Mouse (Mus musculus) lung, postnatal 14 days (tissue): ENCODE measurements around the gene Dhrs1.

Experiments used
- DNase-seq: peaks from one replicate; pipeline ENCODE4 v3.0.0; 2021

The Dhrs1 gene

DNA sequence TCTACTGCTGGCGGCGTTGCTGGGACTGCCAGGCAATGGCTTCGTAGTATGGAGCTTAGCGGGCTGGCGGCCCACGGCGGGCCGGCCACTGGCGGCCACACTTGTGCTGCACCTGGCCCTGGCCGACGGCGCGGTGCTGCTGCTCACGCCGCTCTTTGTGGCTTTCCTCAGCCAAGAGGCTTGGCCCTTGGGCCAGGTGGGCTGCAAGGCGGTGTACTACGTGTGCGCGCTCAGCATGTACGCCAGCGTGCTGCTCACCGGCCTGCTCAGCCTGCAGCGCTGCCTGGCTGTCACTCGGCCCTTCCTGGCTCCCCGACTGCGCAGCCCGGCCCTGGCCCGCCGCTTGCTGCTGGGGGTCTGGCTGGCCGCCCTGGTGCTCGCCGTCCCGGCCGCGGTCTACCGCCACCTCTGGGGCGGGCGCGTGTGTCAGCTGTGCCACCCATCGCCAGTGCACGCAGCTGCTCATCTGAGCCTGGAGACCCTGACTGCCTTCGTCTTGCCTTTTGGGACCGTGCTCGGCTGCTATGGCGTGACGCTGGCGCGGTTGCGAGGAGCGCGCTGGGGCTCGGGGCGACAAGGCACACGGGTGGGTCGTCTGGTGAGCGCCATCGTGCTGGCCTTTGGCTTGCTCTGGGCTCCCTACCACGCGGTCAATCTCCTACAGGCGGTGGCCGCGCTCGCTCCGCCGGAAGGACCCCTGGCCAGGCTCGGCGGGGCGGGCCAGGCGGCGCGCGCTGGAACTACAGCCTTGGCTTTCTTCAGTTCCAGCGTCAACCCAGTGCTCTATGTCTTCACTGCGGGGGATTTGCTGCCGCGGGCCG is 16.7 kb upstream of the Dhrs1 start:
- peak; percentile 52 for DNase-seq

DNA sequence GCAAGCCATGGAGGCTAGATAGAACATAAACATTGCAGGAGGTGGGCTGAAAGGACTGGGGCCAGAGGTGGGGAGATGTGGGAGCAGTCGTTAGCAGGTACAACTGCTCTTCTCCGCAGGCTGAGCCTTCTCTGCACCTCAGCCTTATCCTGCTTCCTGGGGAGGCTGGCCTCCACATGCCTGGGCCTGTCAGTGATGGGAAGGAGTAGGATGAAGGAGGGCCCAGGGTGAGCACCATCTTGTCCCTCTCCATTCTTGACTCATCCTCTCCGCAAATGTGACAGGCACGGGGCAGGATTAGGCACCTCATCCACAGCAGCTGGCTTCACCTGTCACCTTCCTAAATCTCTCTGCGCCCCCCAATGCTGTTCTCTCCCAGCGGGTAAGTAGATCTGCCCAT is 15.7 kb upstream of the Dhrs1 start, which contains the start of gene Ltb4r2:
Gene Ltb4r2, plus strand, starts transcription at position 266 of the 400 bp plus-strand sequence.
- no peak for DNase-seq

DNA sequence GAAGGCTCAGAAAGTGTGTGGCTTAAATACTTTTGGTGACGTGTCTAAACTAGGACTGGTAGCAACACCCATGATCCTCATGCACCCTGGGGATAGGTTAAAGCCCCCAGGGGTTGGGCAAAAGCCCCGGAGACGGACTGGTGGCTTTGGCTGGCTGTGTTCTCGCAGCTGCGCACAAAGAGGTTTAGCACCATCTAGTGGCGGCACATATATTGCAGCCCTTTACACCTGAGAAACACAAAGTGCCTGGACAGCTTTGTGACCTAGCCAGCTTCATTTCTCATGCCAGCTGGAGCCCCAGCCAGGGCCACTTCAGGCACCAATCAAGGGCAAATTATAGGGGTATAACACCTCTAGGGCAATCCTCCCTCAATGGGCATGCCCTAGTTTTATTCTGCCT is 14.7 kb upstream of the Dhrs1 start:
- DNase-seq = peak; percentile 93

DNA sequence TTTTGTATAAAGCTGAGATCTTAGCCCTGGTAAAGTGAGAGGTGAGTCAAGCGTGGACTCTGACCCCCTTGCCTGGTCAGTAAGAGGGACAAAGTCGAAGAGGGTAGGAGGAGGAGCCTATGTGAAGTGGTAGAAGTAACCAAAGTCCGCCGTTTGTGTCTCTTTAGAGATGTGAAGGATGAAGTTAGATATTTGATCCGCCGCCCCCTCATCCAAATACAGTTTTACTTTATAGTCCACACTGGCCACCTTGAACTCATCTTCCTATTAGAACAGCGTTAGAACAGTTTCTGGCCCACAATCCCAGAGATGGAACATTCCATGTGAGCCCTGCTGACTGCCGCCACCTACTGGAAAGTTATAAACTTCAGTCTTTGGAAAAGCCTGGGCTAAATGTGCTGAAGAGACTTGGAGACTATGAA is 12.9 kb upstream of the Dhrs1 start, which contains the start of gene Cideb:
Gene Cideb, minus strand, starts transcription at position 96 of the 422 bp plus-strand sequence.
- peak; percentile 60 for DNase-seq

DNA sequence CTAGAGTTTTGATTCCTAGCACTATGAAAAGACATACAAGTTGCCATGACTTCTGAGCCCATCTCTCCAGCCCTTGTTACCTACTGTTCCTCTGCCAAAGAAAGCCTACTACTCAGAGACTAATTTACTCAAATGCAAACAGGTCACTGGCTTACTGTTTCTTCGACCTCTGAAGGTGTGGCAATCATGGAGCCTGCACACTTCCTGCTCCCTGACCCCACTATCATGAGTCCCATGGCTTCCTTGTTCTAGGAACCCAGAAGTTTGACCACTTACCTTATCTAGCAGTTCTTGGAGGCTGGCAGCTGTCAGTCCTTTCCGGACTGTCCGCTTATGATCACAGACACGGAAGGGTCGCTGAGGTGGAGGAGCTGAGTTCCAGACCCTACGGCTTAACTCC is 12.1 kb upstream of the Dhrs1 start:
- DNase-seq = no peak

DNA sequence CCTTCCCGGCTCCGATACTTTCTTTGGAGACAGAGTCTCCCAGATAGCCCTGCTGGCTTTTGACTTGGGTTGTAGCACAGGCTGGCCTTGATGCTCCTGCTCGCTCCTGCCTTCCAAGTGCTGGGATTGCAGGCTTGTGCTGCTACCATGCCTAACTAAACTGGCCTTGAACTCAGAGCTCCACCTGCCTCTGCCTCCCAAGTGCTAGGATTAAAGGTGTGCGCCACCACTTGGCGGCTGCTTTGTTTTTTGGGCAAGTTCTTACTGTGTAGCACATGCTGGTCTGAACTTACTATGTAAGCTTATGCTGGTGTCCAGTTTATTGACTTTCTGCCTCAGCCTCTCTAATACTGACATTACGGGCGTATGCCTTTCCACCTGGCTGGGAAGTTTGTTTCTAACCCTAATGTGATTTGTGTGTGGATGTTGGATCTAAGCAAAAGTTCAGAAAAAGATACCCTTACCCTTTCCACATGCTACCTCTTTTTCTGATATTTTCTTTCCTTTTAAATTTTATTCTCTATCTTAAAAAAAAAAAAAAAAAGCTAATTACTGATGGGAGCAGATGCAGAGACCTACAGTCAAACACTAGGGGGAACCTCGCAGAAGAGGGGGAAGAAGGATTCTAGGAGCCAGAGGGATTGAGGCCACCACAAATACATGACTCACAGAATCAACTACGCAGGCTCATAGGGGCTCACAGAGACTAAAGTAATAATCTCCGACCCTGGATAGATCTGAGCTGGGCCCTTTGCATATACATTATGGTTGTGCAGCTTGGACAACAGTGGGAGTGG is 1.8 kb upstream of the Dhrs1 start:
- no peak for DNase-seq

DNA sequence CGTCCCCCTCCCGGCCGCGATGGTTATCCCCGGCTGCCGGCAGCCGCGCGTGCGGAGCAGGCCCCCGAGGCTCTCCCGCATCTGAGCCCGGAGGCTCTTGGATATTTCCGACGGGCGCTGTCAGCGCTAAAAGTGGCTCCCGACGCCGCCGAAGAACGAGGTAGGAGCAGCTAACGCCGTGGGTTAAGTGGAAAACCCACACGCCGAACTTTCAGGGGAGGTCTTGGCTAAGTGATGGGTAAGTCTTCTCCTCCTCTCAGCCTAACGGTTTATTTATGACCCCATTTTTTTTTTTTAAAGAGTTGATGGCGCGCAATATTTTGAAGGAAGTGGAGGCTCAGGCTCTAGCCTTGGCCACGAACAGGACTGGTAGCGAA is 359 bp upstream of the Dhrs1 start:
- DNase-seq = no peak

DNA sequence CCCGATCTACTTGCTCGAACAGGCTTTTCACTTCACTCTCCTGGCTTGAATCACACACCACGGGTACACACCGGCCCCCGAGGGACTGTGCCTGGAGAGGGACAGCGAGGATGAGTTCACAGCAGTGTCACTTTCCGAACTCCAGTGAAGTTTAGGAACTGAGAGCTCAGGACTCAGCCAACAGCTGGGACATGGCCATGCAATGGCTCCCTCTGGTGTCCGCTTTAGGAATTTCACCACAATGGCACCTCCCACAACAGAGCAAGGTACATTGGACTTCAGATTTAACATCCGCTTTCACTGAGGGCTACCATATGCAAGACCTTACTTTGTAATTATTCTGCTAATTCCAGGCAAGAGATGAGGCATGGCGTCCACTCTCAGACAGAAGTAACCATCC is 1.8 kb downstream of the Dhrs1 start:
- peak; percentile 93 for DNase-seq

DNA sequence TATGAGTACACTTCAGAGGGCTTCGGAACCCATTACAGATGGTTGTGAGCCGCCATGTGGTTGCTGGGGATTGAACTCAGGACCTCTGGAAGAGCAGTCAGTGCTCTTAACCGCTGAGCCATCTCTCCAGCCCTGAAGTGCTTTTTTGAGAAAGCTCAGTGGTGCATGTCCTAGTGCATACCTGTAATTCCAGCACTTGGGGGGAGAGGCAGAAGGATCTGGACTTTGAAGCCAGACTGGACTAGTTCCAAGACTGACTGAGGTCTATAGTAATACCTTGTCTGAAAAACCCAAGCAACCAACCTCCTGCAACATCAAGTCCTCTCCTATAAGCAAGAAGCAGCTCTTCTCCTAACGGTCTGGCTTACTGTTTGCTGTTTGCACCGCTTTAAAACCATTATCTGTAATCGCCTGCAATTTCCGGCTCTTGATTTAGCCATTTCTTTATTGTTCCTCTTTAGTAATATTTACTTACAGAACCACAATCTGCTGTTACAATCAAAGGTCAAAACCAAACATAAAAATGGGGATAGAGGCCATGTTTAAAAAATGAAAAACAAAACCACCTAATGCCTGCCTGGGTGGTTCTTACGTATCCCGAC is 8.3 kb downstream of the Dhrs1 start:
- no peak for DNase-seq

DNA sequence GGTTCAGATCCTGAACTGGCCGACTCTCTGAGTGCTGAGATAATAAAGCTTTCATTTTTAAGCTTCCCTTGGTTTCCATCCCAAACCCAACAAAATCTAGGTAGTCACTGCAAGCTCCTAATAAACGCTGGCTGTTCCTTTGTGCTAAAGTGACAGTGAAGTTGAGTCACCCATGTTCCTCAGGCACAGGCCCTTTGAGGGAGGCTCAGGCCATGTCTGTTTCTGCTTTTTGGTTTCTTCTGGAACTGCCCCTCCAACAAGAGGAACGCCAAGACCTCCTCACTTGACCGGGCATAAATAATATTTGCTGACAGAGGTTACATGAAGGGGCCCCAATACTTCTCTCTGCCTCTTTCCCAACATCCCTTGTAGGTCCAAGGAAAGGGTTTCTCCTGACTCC is 9.7 kb downstream of the Dhrs1 start:
- DNase-seq = no peak

DNA sequence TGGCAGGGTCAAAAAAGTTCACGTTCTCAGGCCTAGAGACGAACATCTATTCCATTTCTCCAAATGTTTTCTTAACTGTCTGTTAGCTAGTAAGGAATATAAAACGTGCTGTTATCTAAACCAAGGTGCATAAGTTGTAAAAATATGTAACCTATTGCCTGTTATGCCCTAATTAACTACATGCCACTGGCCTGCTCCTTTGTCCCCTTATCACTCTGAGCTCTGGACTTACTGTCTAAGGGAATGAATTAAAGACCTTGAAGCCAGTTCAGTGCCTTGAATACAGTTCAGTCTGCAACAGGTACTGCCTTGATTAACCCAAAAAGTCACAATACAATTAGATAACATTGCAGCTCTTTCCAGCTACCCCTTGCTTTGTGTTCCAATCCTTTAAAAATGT is 10.2 kb downstream of the Dhrs1 start:
- no peak for DNase-seq

DNA sequence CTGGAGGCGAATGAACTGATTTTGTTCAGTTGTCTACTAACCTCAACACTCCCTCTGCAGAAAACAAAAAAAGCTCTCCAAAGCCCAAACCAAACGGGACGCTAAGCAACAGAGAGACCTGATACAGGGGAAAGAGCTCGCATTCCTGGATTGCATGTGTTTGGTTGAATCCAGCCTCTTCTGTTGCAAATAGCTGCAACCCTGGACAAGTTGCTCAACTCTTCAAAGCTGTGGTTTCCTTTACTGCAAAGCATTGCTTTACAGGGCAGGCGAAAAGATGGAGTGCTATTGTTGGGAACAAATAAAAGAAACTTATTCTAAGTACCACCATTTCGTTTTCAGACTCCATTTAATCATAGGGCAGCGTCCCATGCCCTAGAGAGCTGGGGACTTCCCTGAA is 10.6 kb downstream of the Dhrs1 start:
- DNase-seq = no peak

DNA sequence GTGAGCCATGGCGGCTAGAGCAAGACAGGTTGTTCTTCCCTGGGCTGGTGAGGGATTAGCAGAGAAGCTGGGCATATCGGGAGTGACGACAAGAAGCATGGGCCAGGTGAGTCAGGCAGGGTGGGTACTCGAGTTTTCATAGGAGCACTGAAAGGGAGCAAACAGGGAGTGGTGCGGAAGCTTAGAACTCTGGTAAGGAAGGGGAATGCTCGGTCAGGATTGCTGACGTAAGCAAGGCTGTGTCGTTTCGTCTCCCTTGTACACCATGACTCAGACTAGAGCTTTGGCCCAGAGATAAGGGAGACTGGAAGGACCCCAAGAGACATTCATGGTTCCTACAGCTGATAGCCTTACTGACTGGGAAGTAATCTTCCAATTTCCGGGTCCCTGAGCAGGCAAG is 11.6 kb downstream of the Dhrs1 start:
- DNase-seq = no peak

DNA sequence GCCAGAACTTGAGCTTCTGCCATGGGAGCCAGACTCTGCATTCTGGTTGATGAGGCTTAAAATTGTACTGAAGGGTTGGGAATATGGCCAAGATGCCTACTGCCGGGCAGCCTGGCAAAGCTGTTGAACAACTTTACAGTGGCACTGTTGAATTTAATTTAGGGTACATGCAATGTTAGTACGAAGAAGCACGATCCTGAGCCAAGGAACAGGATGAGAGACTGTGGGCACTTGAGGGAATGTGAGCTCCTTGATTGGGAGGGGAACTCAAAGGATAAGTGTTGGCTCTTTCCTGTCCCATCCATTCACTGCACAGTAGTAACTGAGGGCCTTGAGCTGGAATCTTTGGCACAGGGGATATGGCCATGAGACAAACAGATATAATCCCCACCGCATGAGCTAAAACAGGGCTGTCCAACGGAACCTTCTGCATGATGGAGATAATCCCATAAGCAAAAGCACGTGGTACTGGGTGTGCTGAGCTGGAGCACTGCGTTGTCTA is 14.9 kb downstream of the Dhrs1 start:
- no peak for DNase-seq

DNA sequence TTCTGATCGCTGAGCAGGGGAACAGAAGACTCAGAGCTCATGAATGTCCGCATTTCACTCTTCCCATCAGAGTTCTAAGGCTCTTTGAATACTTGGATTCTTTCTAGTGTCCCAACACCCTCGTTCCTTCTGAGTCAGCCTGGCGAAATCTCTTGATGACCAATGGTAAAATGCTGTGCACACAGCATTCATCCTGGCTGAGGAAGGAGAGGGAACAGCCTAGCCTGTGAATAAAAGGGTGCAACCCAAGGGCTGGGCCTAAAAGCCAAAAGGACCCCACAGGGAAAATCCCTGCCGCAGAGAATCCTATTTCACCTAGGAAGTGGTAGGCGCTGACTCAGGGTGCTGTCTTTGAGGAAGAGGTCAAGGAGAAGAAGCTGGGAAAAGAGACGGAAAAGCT is 15.4 kb downstream of the Dhrs1 start:
- DNase-seq = no peak

DNA sequence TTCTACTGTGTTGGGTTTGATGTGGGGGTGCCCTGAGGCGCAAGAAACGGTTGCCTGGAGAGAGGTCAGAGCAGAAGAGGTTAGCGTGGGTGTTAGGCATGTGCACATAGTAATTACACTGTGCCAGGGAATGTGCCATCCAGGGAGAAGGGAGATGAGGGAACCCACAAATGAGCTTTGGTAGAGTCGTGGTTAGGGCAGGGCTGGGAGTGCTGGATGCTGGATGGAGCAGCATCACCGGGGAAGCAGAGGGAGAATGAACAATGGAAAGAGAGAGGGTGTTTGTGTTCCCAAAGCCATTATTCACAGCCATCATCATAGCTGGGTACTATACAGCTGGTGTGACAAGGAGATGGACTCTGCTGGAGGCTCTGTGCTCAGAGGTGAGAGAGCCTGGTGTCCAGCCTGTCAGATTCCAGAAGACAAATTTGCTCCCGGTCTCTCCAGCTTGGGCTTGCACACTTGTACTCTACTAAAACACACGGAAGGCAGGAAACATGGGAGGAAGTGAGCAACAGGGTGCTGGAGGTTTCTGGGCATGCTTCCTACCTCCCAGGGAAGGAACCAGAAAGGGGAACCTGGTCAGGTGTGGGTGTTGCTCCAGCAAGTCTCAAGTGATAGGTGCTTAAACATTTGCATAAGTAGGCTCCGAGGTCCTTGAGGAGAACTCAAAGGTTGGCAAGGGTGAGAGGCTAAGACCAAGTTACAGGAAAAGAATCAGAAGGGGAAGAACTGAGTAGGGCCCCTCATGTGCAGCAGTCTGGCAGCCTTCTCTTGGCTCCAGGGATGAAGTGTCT is 17.4 kb downstream of the Dhrs1 start:
- no peak for DNase-seq

DNA sequence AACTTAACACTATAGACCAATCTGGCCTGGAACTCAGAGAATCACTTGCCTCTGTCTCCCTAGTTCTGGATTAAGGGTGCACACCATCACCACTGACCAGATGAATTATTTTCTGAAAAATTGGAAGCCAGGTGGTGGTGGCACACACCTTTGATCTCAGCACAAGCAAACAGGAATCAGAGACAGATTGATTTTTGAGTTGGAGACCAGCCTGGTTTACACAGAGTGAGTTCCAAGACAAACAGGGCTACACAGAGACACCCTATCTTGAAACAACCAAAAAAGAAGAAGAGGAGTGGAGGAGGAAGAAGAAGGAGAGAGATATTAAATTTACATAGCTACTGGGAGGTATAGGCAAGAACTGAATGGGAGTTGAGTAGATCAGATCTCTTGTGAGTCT is 19.2 kb downstream of the Dhrs1 start:
- DNase-seq = no peak

DNA sequence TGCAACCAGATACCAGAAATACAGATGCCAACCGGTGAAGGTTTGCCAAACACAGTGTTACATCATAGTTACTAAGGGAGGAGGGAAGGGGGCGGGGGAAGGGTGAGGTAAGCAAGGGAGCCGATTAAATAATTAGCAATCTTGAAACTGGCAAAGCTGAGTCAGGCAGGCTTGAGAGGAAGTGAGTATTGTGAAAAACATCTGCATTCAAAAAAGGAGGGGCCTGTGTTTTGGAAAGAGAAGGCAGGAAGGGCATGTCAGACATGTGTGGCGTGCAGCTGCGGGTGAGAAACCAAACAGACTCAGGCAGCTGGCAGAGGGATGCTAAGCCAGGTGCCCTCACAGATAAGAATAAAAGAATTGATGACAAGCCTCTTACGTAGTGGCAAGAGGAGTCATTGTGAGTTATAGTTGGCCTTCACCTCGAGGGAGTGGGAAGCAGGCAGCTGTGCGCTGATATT is 21.0 kb downstream of the Dhrs1 start:
- peak; percentile 48 for DNase-seq

DNA sequence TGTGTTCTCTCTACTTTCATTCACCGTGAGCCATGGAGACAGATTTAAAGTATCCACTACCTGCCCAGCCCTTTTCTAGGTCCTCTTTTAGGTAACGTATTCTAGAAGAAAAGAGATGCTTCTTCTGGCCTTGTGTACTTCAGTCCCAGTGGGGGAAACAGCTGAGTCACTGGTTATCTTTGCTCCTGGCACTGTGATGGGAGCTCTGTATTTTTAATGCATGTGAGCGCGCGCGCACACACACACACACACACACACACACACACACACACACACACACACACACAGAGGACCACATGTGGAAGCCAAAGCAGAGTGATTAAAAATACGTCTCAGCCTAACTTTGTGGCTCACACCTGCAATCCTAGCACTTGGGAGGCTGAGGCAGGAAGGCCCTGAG is 22.1 kb downstream of the Dhrs1 start:
- DNase-seq = no peak

DNA sequence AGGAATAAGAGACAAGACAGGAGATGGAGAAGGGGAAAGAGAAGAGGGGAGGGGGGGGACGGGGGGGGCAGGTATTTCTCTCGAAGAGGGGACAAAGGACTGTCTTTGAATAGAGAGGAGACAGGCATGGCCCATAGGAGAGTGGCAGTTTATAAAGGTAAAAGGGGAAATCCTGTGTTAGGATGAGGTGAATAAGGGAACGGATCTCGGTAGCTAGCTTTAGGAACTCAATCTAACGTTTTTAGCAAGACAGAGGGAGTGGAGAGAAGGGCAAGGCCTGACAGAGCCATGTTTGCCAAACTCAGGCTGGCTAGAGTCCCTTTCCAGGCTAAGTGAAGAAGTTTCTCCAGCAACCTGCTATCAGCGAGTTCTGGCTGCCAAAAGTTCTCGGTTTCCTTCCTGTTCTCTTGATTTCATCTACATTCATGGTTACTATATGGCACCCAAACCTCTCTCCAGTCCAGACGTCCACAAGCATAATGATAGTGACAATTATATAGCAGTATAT is 23.0 kb downstream of the Dhrs1 start:
- no peak for DNase-seq

DNA sequence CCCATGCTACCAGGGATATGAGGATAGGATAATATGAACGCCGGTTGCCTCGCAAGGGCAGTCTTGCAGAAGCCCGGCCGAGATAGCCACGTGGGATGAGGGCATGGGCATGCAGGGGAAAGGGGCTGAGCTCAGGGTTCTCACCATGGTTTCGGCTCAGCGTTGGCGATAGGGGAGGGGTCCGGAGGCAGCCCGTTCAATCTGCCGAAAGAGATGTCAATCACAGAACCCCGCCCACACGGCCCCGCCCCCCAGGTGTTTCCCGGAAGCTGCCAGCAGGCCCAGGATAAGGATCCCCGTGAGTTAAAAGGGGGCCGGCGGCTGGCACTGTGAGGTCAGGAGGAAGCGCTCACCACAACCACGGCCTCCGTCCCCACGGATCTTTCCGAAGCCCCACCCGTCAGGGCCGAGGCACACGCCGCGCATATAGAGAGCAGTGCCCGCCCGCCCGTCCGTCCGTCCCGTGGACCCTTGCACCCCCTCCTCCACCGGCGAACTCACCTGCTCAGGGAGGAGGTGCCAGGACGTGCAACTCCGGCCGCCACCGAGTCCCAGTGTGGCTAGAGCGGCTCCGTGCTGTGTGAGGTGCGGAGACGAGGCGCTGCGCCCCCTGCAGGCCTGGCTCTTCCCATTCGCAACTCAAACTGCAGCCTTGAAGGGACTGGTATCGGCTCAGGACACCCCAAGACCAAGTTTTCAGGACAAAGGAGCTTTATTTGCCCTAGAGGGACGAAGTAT is 23.6 kb downstream of the Dhrs1 start, which contains the start of gene Rabggta:
Gene Rabggta, minus strand, starts transcription at position 564 of the 738 bp plus-strand sequence.
- peak; percentile 93 for DNase-seq

DNA sequence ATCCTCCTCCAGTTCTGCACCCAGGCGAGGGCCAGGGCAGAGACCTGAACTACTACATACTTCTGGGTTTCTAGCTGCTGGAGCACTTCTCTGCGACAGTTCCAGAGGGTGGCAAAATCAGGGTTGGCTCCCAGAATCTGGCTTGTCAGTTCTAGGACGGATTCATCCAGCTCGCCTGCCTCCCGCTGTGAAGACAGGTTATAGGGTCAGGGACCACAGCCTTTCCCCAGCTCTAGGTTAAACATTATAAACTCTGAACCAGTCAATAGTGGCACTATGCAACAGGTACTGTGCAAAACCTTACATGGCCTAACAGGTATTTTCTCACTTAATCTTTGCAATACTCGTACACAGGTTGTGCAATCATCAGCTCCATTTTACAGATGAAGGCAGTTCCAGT is 24.4 kb downstream of the Dhrs1 start:
- no peak for DNase-seq
